Mouse (Mus musculus) hindlimb bud, embryonic 11.5 days (tissue): ENCODE data around the gene Tmc2.
A peak's percentile ranks its signal among the peaks of the same experiment; 100 is the strongest.

ENCODE experiments used
- DNase-seq: peaks from one replicate; pipeline ENCODE4 v3.0.0-alpha.2; 2012; ENCODE audit warnings: low read depth, low spot score; ENCODE audit errors: extremely low spot score

The Tmc2 gene

DNA sequence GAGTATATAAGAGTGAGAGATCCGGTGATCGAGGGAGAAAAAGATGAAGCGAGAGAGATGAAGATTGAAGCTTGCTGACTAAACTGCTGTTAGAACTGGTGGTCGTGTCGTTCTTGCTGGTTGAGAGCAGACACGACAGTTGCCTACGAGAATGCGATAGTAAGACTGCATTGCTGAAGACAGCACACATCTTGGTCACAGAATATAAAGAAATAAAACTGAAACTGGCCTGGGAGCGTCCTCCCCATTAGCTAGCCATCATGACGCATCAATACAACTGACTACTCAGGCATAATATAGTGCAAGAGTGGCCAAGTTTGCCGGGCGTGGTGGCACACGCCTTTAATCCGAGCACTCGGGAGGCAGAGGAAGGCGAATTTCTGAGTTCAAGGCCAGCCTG lies at the start of gene Tmc2:
Gene Tmc2, plus strand, starts transcription at position 301 of the 400 bp plus-strand sequence.
- no peak for DNase-seq

GRCm38 (mm10) chr2:130146089-130146668 lies 48.8 kb upstream of the Tmc2 start:
- no peak for DNase-seq

- DNase-seq = no peak
Observed at GRCm38 (mm10) chr2:130155171-130155570, 39.8 kb upstream of the Tmc2 start.

DNA sequence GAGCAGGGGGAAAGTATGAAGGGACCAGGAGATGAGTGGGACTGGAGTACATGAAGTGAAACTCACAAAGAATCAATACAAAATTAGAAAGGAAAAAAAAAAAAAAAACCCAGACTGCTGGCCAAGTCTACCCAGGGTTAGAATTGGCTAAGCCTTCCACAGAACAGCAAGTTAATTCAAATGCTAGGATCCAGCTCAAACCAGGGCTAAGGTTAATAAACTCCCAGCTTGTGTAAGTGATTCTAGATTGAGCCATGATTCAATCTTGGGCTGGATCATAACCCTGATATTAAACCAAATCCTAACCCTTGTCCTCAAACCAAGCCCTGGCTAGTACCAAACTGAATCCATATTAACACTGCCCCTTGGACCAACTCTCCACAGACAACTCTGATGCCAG lies 39.1 kb upstream of the Tmc2 start:
- no peak for DNase-seq

DNA sequence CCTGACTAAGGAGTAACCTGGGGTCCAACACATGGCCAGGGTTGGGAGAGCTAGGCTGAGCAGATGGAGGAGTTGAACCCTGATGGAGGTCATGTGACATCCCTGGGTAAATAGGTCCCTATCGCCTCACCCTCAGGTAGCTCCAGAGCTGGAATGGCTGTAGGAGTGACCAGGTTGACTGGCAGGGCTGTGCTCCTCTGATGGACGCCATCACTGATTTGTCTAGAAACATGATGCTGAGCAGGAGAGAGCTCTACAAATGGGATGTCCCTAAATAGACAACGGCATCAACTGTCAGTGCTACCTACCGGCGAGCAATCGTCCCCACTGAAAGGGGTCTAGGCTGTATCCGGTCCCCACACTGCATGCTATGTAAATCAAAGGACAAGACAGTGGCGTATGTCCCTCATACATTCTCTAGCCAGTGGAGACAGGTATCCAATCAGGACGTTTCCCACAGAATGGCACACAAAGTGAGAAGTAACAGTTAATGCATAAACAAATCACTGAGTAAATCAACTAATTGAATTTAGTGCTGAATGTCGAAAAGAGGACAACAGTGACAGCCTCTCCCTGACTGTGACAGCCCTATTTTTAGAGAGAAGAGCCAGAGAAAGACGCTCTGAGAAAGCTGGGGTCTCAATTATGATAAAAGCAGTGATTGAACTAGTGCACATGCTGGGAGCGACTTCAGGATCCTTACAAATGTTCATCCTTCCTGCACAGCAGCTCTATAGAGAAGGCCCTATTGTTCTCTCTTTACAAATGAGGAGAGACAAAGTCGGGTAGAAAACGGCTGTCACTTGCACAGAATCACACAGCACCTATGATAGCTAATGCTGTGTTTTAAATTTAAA lies 37.5 kb upstream of the Tmc2 start:
- no peak for DNase-seq

GRCm38 (mm10) chr2:130158088-130158437 lies 36.9 kb upstream of the Tmc2 start:
- DNase-seq = no peak

DNA sequence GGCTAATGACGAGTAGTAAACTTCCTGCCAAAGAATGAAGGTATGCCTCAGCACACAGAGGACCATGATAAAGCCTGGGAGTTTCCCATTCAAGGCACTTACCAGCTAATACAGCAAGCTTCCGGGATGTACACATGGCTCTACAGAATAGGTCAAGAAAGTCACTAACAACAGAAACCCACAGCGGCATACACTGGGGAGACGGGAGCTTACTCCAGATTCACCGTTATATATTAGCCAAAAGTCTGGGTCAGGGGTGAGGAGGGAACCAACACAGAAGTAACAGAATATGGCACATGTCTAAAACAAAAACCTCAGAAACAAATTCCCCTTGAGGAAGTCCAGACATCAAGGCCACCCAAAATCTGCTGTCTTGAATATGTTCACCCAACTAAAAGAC lies 32.3 kb upstream of the Tmc2 start:
- no peak for DNase-seq

DNA sequence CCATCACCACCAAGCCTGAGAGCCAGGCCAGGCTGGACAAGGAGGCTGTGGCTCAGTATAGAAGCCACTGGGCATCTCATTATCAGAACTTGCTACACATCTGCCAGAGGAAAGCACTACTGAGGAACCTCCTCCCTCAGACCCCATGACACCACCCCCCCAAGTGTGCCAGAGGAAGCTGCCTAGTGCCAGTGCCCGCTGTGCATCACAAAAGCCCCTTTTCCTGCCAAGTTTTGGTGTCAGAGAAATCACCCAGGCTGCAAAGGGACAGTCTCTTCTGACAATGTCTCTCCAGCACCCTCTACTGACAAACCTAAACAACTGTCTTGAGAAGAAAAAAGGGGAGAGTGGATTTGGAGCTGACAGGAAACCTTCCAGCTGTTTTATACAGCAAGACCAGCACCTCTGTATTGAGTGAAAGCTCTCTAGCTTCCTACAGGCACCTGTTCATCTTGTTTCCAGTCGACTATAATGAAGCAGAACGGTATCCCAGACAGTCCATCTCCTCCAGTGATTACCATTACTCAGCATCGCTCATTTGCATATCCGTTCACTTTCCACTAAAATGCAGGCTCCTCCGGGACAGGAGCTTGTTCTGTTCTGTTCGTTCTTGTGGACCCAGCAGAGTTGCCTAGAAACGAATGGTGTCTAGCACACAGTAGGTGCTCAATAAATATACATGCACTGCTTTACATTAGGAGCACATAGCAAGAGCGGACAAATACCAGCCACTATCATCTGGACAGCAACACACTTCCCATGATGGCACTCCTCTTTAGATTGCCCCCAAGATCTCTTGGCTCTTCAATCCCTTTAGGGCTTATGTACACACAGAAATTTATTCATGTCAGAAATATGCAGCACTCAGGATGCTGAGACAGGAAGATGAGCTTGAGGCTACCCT lies 28.4 kb upstream of the Tmc2 start:
- no peak for DNase-seq

GRCm38 (mm10) chr2:130167861-130168260 lies 27.1 kb upstream of the Tmc2 start:
- DNase-seq = no peak

DNA sequence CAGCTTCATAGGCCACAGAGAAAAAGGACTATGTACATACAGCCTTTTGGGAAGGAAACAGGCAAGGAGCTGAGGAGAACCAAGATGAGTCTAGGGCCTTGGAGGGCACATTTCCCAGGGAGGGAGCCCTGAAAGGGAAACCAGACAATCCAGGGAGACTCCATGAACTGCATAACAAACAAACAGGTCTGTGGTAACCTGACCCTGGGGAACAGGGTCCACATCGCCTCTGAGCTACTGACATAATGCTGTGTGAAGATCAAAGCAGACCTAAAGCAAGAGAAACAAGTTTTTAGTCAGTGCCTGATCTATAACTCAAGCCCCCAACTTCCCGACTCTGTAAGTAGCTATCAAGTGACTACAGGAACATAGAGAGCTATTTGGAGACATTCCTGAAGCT lies 23.3 kb upstream of the Tmc2 start:
- DNase-seq = no peak

- DNase-seq = no peak
Observed at GRCm38 (mm10) chr2:130176820-130177219, 18.2 kb upstream of the Tmc2 start.

DNA sequence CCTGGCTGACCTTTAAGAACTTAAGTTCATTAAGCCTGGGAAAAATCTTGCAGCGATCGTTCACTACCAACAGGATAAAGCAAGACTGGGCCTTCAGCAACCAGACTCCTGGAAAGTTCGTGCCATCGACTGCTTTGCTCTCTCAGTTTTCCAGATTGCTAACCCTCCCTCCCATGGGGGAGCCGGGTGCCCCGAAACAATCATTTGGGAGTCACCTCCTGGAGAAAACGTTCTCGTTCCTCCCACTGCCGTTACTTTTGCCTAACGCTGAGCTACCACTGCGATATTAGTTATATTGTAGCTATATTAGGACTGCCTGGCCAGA lies 16.7 kb upstream of the Tmc2 start:
- DNase-seq = no peak

- peak; percentile 78 for DNase-seq
Observed at GRCm38 (mm10) chr2:130178706-130179506, 16.1 kb upstream of the Tmc2 start, which contains the start of gene Snrpb. Gene Snrpb (minus strand): TSS chr2:130179403.

- DNase-seq = no peak
Observed at GRCm38 (mm10) chr2:130179507-130180019, 15.4 kb upstream of the Tmc2 start.

GRCm38 (mm10) chr2:130188391-130188790 lies 6.6 kb upstream of the Tmc2 start:
- no peak for DNase-seq

GRCm38 (mm10) chr2:130200961-130201360 lies 6.0 kb downstream of the Tmc2 start:
- DNase-seq = no peak

- DNase-seq = no peak
Observed at GRCm38 (mm10) chr2:130207376-130207775, 12.4 kb downstream of the Tmc2 start.

GRCm38 (mm10) chr2:130207996-130208395 lies 13.0 kb downstream of the Tmc2 start:
- peak; percentile 20 for DNase-seq

DNA sequence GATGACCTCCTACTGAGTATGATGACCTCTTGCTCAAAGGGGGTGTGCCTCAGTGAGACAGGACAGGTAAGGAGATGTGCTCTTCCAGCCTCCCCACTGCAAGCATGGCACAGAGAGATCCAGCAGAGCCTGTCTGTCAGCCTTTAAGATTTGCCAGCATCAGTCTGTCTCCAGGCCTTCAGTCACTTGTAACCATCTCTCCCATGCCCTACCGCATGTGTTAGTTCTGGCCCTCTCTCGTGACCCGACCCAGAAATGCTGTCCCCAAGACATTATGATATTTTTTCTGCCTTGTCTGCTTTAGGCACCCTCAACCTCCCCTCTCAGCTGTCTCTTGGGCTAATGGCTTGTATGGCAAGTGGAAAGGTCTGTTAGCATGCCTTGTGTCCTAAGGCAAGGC lies 14.6 kb downstream of the Tmc2 start:
- no peak for DNase-seq

DNA sequence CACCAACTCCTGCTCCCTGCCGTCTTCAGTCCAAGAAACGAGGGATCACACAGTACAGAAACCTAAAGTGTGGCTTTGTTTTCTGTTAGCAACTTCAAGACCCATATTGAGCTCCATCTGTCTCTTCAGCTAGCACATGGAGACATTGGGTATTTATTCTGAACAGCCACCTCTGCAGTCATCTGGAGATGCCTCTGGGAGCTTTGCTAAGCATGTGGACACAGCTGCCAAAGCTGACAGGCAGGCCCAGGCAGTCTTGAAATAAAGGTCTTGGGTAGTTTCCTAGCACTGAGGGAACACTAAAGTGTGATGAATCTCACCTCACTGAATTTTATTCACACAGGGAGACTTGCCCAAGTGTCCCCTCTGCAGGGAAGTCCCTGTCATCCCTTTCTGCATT lies 16.6 kb downstream of the Tmc2 start:
- no peak for DNase-seq

DNA sequence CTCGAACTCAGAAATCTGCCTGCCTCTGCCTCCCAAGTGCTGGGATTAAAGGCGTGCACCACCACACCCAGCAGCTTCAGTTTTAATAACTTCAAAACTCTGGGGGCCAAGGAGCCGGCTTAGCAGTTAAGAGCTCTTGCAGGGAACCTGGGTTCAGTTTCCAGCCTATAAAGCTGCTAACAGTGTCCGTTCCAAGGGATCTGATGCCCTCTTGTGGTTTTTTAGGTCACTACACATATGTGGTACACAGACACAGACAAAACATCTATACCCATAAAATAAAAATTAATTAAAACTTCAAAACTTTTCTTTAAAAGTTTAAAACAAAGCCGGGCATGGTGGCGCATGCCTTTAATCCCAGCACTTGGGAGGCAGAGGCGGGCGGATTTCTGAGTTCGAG lies 51.9 kb downstream of the Tmc2 start:
- DNase-seq = peak; percentile 12
